Mouse (Mus musculus) bone marrow, adult 2 months (tissue): Measurements from ENCODE around the gene Irf1.

Source experiments
- CTCF ChIP-seq: fragments of 200-500 bp; IDR thresholded peaks from 2 replicates; pipeline ENCODE4 v1.5.1; 2011; ENCODE audit warnings: low read length, control low read depth; ENCODE audit not compliant: control insufficient read depth, insufficient read depth
- POLR2A ChIP-seq: fragments of 200-500 bp; IDR thresholded peaks from 2 replicates; pipeline ENCODE4 v1.6.1; 2011; ENCODE audit warnings: low read depth, mild to moderate bottlenecking, control low read depth, low read length, borderline replicate concordance; ENCODE audit not compliant: control insufficient read depth

DNA sequence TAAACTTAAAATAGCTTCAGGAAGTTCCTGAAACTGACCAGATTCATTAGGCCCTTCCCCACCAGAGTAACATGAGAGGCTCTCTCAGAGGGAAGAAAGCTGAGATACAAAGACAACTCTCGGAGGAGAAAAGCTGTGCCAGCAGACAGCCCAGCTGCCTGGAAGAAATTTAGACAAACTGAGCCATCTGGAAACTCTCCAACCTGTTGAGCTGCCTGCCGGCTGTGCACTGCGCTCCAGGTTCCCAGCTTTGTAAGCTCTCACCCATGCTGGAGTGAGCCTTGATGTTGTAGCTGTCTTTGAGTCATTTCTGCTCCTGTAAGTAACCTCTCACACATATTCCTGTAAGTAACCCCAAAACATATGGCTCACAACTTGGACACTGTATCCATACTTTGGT, 23.2 kb downstream of the Irf1 start:
- TF ChIP-seq CTCF (no peak), POLR2A (no peak)
